Mouse (Mus musculus): ENCODE results near the gene Atp2b1.

Atp2b1 gene

GRCm38 (mm10) chr10:99037185-99038065, 123.2 kb downstream of the Atp2b1 start:
- no peak for DNase-seq

GRCm38 (mm10) chr10:99038866-99039265, 124.7 kb downstream of the Atp2b1 start:
- no peak for DNase-seq

GRCm38 (mm10) chr10:99040171-99040570, 126.0 kb downstream of the Atp2b1 start:
- no peak for DNase-seq

- no peak for DNase-seq
Observed at GRCm38 (mm10) chr10:99046756-99047550, 132.7 kb downstream of the Atp2b1 start.

GRCm38 (mm10) chr10:99047551-99047940, 133.3 kb downstream of the Atp2b1 start:
- DNase-seq, result no peak

GRCm38 (mm10) chr10:99050093-99050492, 135.9 kb downstream of the Atp2b1 start:
- DNase-seq, result no peak

GRCm38 (mm10) chr10:99053111-99053510, 138.9 kb downstream of the Atp2b1 start:
- DNase-seq, result no peak

- no peak for DNase-seq
Observed at GRCm38 (mm10) chr10:99060588-99060987, 146.4 kb downstream of the Atp2b1 start.

- peak in 1 of 2 experiments; percentile 12 for DNase-seq
Observed at GRCm38 (mm10) chr10:99061418-99061817, 147.2 kb downstream of the Atp2b1 start.

- peak in 1 of 2 experiments; percentile 37 for DNase-seq
Observed at GRCm38 (mm10) chr10:99062546-99062945, 148.3 kb downstream of the Atp2b1 start.

Data from cerebellum, postnatal 36 days (tissue).